18 mouse cellular contexts compared by ENCODE assay signal in genomic region chr12:81769458-81769857, GRCm38 (mm10). TPM values are rescaled to one million over a fixed set of nuclear protein-coding genes. Genes with fewer than 3 reads are reported as not detected.
DNase-seq lines count a peak whose midpoint lies in the region.
"Had no signal": no experiment of that assay in that cellular context is flagged by ENCODE, and none has a peak within 500 bp of the region (broad histone marks: within the 10 kb centered on the region; RNA-seq: fewer than 3 reads in every experiment).

No protein-coding gene starts in this region.

- intact Hi-C loops in left cerebral cortex, postnatal 4 days (cut with DNase I), result no loop called here
- intact Hi-C loops in left cerebral cortex, postnatal 36 days (cut with DNase I), result no loop called here

- peak; percentile 20 to 28 for DNase-seq in cerebellum, postnatal 10 days
- no peak for DNase-seq in cerebellum, adult 11-12 months
- peak; percentile 10 for DNase-seq in left cerebral cortex, postnatal 4 days
- no peak for DNase-seq in left cerebral cortex, postnatal 36 days (ENCODE audit: low spot score in 2 of 2)
- DNase-seq in right cerebral cortex, postnatal 10 days (ENCODE audit: low spot score in 2 of 2), result peak; percentile 49 to 56
- no peak for DNase-seq in right cerebral cortex, adult 2 months (ENCODE audit: low spot score in 2 of 2)
- peak; percentile 34 for DNase-seq in brain, adult 2 months (ENCODE audit: low read depth, low spot score)
- no peak for DNase-seq in frontal cortex, postnatal 25 days (ENCODE audit: low spot score in 2 of 2)
- DNase-seq: adrenal gland, adult 8-10 months; adrenal gland, postnatal 14 days; adrenal gland, postnatal 36 days; B cell, adult 2 months; cerebellum, adult 11 months; cerebellum, adult 2 months; cerebellum, adult 9-10 months; cerebellum, postnatal 14 days; cerebellum, postnatal 36 days; embryo, embryonic 11 days had no signal

RNA-seq across cellular contexts. Expression of gene Map3k9, which starts 11.5 kb away (rescaled TPM):
- 10 to 100 TPM; 86.1 to 90.5 TPM for total RNA-seq in left cerebral cortex, postnatal 4 days (2021)
- total RNA-seq in left cerebral cortex, postnatal 36 days (2021), result 10 to 100 TPM; 61.1 to 63.1 TPM

Comparison
In these comparisons a context has a peak if more than half of its experiments do, and no peak if none do; other contexts are left out.
1. DNase-seq: peak in cerebellum, postnatal 10 days (2 of 2), left cerebral cortex, postnatal 4 days (single experiment), right cerebral cortex, postnatal 10 days (2 of 2) and brain, adult 2 months (single experiment); none in cerebellum, adult 11-12 months (single experiment), left cerebral cortex, postnatal 36 days (0 of 2), right cerebral cortex, adult 2 months (0 of 2) and frontal cortex, postnatal 25 days (0 of 2).